Mouse (Mus musculus) ES-Bruce4 (cell line): ENCODE data around the gene Gmnc.

Source experiments
- CTCF ChIP-seq: IDR thresholded peaks from one replicate; pipeline ENCODE4 v1.8.1; 2011; ENCODE audit warnings: low read depth, low read length
- EP300 ChIP-seq: IDR thresholded peaks from 2 replicates; pipeline ENCODE4 v1.6.1; 2011; ENCODE audit warnings: low read depth, low read length; ENCODE audit not compliant: insufficient read depth
- POLR2A ChIP-seq: IDR thresholded peaks from one replicate; pipeline ENCODE4 v1.8.1; 2011; ENCODE audit warnings: low read length; ENCODE audit not compliant: insufficient read depth

DNA sequence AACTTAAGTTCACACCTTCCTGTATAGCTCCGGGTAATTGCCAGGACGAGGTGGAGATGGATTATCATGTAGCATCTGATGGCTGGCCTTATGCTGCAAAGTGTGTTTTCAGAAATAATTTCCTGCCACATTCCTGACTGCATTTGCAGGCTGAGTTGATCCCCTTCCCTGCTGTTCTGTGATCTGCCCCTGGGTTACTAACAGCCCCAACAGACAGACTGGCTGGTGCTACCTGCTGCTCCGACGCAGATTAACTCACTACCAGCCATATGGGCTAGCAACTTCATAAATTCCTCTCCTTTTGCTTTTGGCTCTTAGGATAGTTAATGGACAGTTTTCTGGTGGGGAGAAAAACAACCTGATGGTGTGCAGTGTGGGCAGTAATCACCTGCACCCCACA lies 25.9 kb upstream of the Gmnc start:
- TF ChIP-seq CTCF (no peak), POLR2A (no peak), EP300 (no peak)
